Mouse (Mus musculus) C2C12 (cell line): ENCODE measurements at regions not wholly inside any gene's neighbourhood (a gene's known extent, or its start where the extent isn't known, plus 50 kb on each side); places are given as distances from the start of the nearest gene placed in this dataset.

ENCODE experiments used
- H3K27me3 ChIP-seq: one replicate; pipeline ENCODE4 v1.6.1; 2011; ENCODE audit not compliant: control insufficient read depth, insufficient read depth, insufficient read length
- H3K36me3 ChIP-seq: one replicate; pipeline ENCODE4 v1.6.1; 2011; ENCODE audit not compliant: control insufficient read depth, insufficient read depth
- H3K4me3 ChIP-seq: one replicate; pipeline ENCODE4 v1.5.1; 2011; ENCODE audit warnings: mild to moderate bottlenecking, control low read depth; ENCODE audit not compliant: poor library complexity, insufficient read depth, severe bottlenecking
- H3K79me2 ChIP-seq: one replicate; pipeline ENCODE4 v1.6.1; 2011; ENCODE audit not compliant: control insufficient read depth, insufficient read depth
- H3K79me3 ChIP-seq: one replicate; pipeline ENCODE4 v1.6.1; 2011; ENCODE audit warnings: low read depth, control low read depth
- H3ac ChIP-seq: one replicate; pipeline ENCODE3; 2011; ENCODE audit warnings: low read depth; ENCODE audit not compliant: control insufficient read depth, insufficient read length
- CEBPB ChIP-seq: IDR thresholded peaks from one replicate; pipeline ENCODE4 v1.6.1; 2011; ENCODE audit warnings: low read depth, mild to moderate bottlenecking, control low read depth, moderate library complexity
- CTCF ChIP-seq: IDR thresholded peaks from one replicate; pipeline ENCODE4 v1.5.1; 2011; ENCODE audit not compliant: control insufficient read depth, insufficient read depth, insufficient read length
- FOSL1 ChIP-seq: IDR thresholded peaks from one replicate; pipeline ENCODE4 v1.8.0; 2011; ENCODE audit warnings: mild to moderate bottlenecking, low read length; ENCODE audit not compliant: poor library complexity, insufficient read depth, severe bottlenecking
- MAX ChIP-seq: IDR thresholded peaks from one replicate; pipeline ENCODE4 v1.6.1; 2011; ENCODE audit warnings: mild to moderate bottlenecking, control low read depth
- MYOD1 ChIP-seq: IDR thresholded peaks from one replicate; pipeline ENCODE4 v1.6.1; 2011; ENCODE audit warnings: low read depth; ENCODE audit not compliant: control insufficient read depth, insufficient read length
- MYOG ChIP-seq: IDR thresholded peaks from one replicate; pipeline ENCODE4 v1.6.1; 2011; ENCODE audit not compliant: control insufficient read depth, insufficient read length; ENCODE audit errors: extremely low read depth
- USF1 ChIP-seq: IDR thresholded peaks from one replicate; pipeline ENCODE4 v1.6.1; 2011; ENCODE audit warnings: low read depth, mild to moderate bottlenecking, control low read depth, moderate library complexity

DNA sequence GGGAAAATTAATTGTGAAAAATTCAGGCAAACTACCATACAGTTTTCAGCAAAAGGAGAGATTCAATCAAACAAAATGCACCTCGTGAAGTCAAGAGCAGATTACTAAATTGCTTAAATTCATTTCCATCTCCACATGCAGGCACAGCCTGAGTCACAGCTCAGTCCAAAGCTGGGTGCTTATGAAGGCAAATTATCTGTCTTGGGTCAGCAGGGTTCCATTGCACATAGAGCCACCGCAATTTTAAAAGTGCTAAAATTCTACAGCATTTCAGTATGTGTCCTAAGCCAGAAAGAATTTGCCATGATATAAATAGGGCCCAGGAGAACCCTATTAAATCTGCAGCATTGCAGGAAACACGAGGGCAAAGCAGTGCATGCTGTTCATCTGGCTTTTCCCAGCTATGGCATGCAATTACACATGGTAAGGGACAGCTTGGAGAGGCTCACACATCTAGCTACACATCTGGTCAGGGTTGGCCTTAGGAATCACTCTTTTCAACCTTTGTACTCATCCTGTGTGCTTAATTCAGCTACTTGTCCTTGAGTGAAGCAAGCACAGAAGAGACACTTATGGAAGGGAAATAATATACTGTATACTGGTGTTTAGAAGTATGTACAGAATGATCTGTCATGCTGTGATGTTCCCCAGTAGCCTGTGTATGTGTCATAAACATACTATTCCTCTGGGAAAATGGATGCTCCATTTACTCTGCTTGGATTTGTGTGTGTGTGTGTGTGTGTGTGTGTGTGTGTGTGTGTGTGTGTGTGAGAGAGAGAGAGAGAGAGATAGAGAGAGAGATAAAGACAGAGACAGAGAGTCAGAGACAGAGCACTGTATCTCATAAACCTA, 271.0 kb upstream of the Myo3a start:
- no peaks in the 10 kb centered on the region for H3K79me2 ChIP-seq
- no peaks in the 10 kb centered on the region for H3K27me3 ChIP-seq
- no peaks in the 10 kb centered on the region for H3K79me3 ChIP-seq
- no peak overlapping the region for H3K4me3 ChIP-seq
- TF ChIP-seq USF1 = no peak
- no peak for TF ChIP-seq CTCF
- no peak for TF ChIP-seq CEBPB
- TF ChIP-seq FOSL1 = no peak
- TF ChIP-seq MYOG = no peak
- TF ChIP-seq MAX = no peak
- TF ChIP-seq MYOD1 = no peak
- H3ac ChIP-seq = no peak overlapping the region
- H3K36me3 ChIP-seq = no peaks in the 10 kb centered on the region

DNA sequence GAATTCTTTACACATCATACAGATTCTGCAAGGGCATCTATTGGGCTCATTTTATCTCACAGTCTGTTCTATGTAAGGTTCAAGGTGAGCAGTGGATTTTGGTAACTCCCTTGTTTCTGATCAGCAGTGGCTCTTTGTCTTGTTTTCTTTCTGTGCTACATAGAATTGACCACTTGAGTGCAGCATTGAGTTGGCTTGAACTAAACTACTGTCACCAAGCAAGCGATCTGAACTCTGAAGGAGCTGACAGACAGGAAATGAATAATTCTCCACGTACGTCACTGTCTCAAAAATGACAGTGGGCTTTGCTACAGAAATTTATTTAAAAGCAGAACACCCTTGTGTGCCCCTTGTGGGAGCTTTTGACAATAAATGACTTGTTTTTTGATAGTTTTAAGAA, 268.9 kb upstream of the Myo3a start:
- Histone ChIP-seq H3K27me3 (no peaks in the 10 kb centered on the region), H3K79me3 (no peaks in the 10 kb centered on the region), H3K4me3 (no peak overlapping the region), H3ac (no peak overlapping the region), H3K36me3 (no peaks in the 10 kb centered on the region), H3K79me2 (no peaks in the 10 kb centered on the region)
- TF ChIP-seq USF1 (no peak), FOSL1 (no peak), CTCF (no peak)

DNA sequence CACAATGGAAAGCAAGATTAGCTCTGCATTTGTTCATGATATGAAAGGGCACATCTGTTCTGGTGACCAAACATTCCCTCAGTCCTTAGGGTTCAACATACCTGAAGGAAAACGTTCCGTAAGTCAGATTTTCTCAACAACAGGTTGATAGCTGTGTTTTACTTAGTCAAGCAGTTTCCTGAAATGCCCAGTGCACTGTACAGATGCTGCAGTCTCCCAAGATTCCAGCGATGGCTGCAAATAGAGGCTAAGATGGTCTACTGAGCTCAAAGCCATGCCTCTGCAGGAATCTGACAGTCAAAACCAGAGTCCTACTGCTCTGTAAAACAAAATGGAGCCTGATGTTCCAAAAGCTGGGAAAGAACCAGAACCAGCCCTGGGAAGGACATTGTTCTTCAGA, 268.5 kb upstream of the Myo3a start:
- Histone ChIP-seq H3K36me3 (no peaks in the 10 kb centered on the region), H3K79me2 (no peaks in the 10 kb centered on the region), H3K4me3 (no peak overlapping the region), H3K79me3 (no peaks in the 10 kb centered on the region), H3ac (no peak overlapping the region), H3K27me3 (no peaks in the 10 kb centered on the region)
- TF ChIP-seq MAX = no peak
- TF ChIP-seq FOSL1 = no peak
- TF ChIP-seq MYOG = no peak
- no peak for TF ChIP-seq USF1
- TF ChIP-seq CEBPB = no peak
- TF ChIP-seq MYOD1 = no peak
- no peak for TF ChIP-seq CTCF

DNA sequence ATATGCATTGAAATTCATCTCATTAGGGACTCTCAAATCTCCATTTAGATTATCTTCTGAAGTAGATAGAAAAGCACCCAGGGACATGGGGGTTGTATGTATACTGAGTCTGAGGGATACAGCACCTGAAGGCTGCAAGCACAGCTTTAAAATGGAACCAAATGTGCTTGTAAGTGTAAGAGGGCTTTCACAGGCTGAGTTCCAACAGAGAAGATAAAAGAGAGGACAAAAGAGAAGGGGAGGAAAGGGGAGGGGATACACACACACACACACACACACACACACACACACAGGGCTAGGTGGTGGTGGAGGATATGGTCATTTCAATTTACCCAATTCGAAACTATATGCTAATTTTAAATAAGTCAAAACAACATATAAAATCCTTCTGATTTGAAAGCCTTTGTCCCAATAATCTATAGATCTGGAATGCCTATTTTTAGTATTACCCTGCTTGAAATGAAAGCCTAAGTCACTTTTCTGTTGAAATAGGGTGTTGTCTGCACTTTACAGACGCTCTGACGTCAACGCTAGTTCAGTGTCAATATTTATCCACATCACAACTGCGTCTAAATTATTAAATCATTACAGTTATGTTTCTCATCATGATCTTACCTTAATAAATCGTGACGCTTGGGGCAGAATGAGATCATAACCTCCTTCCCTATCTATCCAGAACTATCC, 263.8 kb upstream of the Myo3a start:
- Histone ChIP-seq H3K36me3 (no peaks in the 10 kb centered on the region), H3ac (no peak overlapping the region), H3K79me3 (no peaks in the 10 kb centered on the region), H3K79me2 (no peaks in the 10 kb centered on the region), H3K27me3 (no peaks in the 10 kb centered on the region), H3K4me3 (no peak overlapping the region)
- TF ChIP-seq MAX (no peak), USF1 (no peak), MYOG (no peak), CTCF (no peak), FOSL1 (no peak), CEBPB (no peak), MYOD1 (no peak)

DNA sequence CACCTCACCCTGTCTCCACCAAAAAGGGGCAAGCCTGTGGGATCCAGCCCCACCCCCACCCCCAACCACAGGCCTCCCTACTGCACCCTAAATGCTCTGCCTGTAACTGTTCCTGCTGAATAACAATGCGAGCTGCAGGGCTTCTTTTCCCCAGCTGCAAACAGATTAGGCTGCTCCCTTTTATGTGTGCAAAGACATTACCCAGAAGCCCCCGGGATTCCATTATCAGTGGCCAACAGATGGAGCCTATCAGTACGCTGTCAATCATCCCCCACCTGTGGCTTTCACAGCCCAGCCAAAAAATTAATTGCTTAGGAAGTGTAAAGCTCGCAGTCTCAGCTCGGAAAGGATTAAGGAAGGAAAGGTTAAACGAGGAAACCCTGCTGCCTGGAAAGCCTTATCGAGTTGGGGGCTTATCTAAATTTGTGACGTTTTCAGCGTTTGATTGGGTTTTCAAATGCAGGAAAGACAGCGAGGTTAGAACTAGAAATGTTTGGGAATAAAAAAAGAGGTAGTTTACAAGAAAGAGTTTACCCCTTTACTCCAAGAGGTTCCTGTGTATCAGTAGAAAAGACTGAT, 263.2 kb upstream of the Myo3a start:
- TF ChIP-seq MYOD1 (no peak), CTCF (no peak)
- Histone ChIP-seq H3K79me3 (no peaks in the 10 kb centered on the region), H3ac (no peak overlapping the region), H3K36me3 (no peaks in the 10 kb centered on the region), H3K4me3 (no peak overlapping the region), H3K79me2 (no peaks in the 10 kb centered on the region), H3K27me3 (no peaks in the 10 kb centered on the region)
